Mouse (Mus musculus): Measurements from ENCODE around the gene Stt3b. TPM values are rescaled to one million over a fixed set of nuclear protein-coding genes. Genes with fewer than 3 reads are reported as not detected.

Gene Stt3b
- polyA plus RNA-seq, 1 experiment from 2014 or later, result 94.4 TPM

- H3K4me2 ChIP-seq (ENCODE audit: low read length), result no peak overlapping the region
- no peak overlapping the region for H3K9ac ChIP-seq (ENCODE audit: low read length)
- no peaks in the 10 kb centered on the region for H3K36me3 ChIP-seq (ENCODE audit: control insufficient read depth, insufficient read depth, low read length)
- H3K4me1 ChIP-seq (ENCODE audit: control insufficient read depth in 2 of 2, insufficient read depth in 2 of 2, low read length in 2 of 2), result peaks cover 7 to 25% of the 10 kb centered on the region in 2 experiments
- H3K27ac ChIP-seq (replicated peaks in 1 of 2; ENCODE audit: control insufficient read depth in 1 of 2, insufficient read depth in 1 of 2, low read depth in 2 of 2, low read length in 2 of 2), result no peak overlapping the region
- H3K9me3 ChIP-seq (ENCODE audit: control insufficient read depth, low read length), result no peaks in the 10 kb centered on the region
- no peak overlapping the region for H3K4me3 ChIP-seq (ENCODE audit: control insufficient read depth in 1 of 2, insufficient read depth in 1 of 2, low read depth in 1 of 2, low read length in 2 of 2)
- no peak for ATAC-seq (ENCODE audit: insufficient number of reproducible peaks, insufficient read depth, low FRiP score, low read depth)
- H3K27me3 ChIP-seq (ENCODE audit: control insufficient read depth, insufficient read depth, low read length), result no peaks in the 10 kb centered on the region
- 92% methylated on average over 3 of the region's 3 CpGs for WGBS
Observed at GRCm38 (mm10) chr9:115344930-115345329, 34.7 kb upstream of the Stt3b start.

DNA sequence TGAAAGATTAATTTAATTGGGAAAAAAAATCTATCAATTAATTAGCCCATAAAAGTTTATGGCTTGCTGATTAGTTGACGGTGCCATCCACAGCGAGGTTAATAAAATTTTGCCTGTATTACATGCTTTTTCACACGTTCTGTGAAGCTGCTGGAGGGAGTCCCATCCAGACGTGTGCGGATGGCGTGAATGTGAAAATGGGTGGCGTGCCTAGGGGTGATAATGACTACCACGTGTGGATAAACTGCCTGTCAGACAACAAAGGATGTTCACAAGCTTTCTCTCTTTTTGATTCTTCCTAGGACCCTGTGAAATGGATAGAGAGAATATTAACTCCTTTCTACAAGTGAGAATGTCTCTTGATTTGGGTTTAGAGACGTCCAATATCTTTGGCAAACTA lies 31.4 kb upstream of the Stt3b start:
- H3K27me3 ChIP-seq (ENCODE audit: control insufficient read depth, insufficient read depth, low read length), result no peaks in the 10 kb centered on the region

DNA sequence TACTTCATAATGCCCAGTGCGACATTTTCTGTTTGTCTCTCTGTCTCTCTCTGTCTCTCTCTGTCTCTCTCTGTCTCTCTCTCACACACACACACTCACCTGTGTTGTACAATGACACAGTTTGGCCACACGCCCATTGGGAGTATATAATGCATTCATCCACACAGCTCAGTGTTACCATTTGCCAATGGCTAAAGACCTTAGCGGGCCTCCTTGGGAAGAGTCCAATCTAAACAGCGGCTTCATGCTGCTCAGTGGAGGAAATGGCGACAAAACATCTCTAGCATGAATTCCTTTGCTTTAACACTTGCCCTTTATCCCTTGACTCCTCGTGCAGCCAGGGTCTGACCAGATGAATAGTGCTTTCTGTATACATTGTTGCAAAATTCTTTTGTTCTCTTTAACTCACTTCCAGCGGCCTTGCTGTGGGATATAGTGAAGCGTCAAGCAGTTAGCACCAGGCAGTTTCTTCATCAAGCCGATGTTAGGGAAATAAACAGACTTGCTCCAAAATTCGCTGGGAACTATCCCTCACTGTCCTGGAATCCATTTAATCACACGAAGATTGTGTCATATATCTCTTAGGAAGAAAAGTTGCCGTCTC lies 30.1 kb upstream of the Stt3b start:
- Histone ChIP-seq H3K9me3 (ENCODE audit: control insufficient read depth, low read length) (no peaks in the 10 kb centered on the region), H3K4me2 (ENCODE audit: low read length) (no peak overlapping the region), H3K27ac (replicated peaks in 1 of 2; ENCODE audit: control insufficient read depth in 1 of 2, insufficient read depth in 1 of 2, low read depth in 2 of 2, low read length in 2 of 2) (no peak overlapping the region), H3K9ac (ENCODE audit: low read length) (no peak overlapping the region), H3K36me3 (ENCODE audit: control insufficient read depth, insufficient read depth, low read length) (no peaks in the 10 kb centered on the region), H3K4me1 (ENCODE audit: control insufficient read depth in 2 of 2, insufficient read depth in 2 of 2, low read length in 2 of 2) (peaks cover 0 to 3% of the 10 kb centered on the region in 2 experiments; a peak in 3 of 4 replicates), H3K4me3 (ENCODE audit: control insufficient read depth in 1 of 2, insufficient read depth in 1 of 2, low read depth in 1 of 2, low read length in 2 of 2) (no peak overlapping the region), H3K27me3 (ENCODE audit: control insufficient read depth, insufficient read depth, low read length) (no peaks in the 10 kb centered on the region)
- no peak for ATAC-seq (ENCODE audit: insufficient number of reproducible peaks, insufficient read depth, low FRiP score, low read depth)
- WGBS, result 55% methylated on average over 12 of the region's 12 CpGs

More for the DNA sequence above, 31.4 kb upstream of the Stt3b start:
- no peak overlapping the region for H3K9ac ChIP-seq (ENCODE audit: low read length)
- no peaks in the 10 kb centered on the region for H3K36me3 ChIP-seq (ENCODE audit: control insufficient read depth, insufficient read depth, low read length)
- peaks cover 2 to 3% of the 10 kb centered on the region in 2 experiments for H3K4me1 ChIP-seq (ENCODE audit: control insufficient read depth in 2 of 2, insufficient read depth in 2 of 2, low read length in 2 of 2)
- H3K4me3 ChIP-seq (ENCODE audit: control insufficient read depth in 1 of 2, insufficient read depth in 1 of 2, low read depth in 1 of 2, low read length in 2 of 2), result no peak overlapping the region
- WGBS, result 85% methylated on average over 9 of the region's 9 CpGs
- H3K4me2 ChIP-seq (ENCODE audit: low read length), result no peak overlapping the region
- no peak overlapping the region for H3K27ac ChIP-seq (replicated peaks in 1 of 2; ENCODE audit: control insufficient read depth in 1 of 2, insufficient read depth in 1 of 2, low read depth in 2 of 2, low read length in 2 of 2)
- H3K9me3 ChIP-seq (ENCODE audit: control insufficient read depth, low read length), result no peaks in the 10 kb centered on the region
- ATAC-seq (ENCODE audit: insufficient number of reproducible peaks, insufficient read depth, low FRiP score, low read depth), result no peak

DNA sequence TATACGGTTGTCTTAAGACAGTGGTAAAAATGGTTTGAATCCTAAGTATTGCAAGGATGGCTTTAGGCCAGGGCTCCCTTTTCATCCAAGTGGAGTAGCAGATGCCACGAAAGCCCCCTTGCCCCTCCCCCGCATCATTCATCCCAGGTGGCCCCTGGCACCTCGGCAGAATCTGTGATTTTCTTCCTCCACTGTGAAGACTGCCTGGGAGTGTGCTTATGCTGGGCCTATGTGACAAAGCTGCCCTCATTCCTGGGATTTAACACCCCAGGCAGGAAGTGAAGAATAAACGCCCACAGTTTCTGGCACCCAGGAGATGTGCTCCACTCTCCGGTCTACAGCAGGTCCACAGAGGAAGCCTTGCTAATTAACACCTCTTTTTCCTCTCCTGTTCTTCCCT lies 28.6 kb upstream of the Stt3b start:
- no peak for ATAC-seq (ENCODE audit: insufficient number of reproducible peaks, insufficient read depth, low FRiP score, low read depth)
- Histone ChIP-seq H3K36me3 (ENCODE audit: control insufficient read depth, insufficient read depth, low read length) (no peaks in the 10 kb centered on the region), H3K9me3 (ENCODE audit: control insufficient read depth, low read length) (no peaks in the 10 kb centered on the region), H3K4me2 (ENCODE audit: low read length) (no peak overlapping the region), H3K27me3 (ENCODE audit: control insufficient read depth, insufficient read depth, low read length) (no peaks in the 10 kb centered on the region), H3K27ac (replicated peaks in 1 of 2; ENCODE audit: control insufficient read depth in 1 of 2, insufficient read depth in 1 of 2, low read depth in 2 of 2, low read length in 2 of 2) (no peak overlapping the region), H3K4me1 (ENCODE audit: control insufficient read depth in 2 of 2, insufficient read depth in 2 of 2, low read length in 2 of 2) (peaks cover 0 to 3% of the 10 kb centered on the region in 2 experiments; a peak in 3 of 4 replicates), H3K9ac (ENCODE audit: low read length) (no peak overlapping the region), H3K4me3 (ENCODE audit: control insufficient read depth in 1 of 2, insufficient read depth in 1 of 2, low read depth in 1 of 2, low read length in 2 of 2) (no peak overlapping the region)
- WGBS, result 42% methylated on average over 6 of the region's 6 CpGs

GRCm38 (mm10) chr9:115333016-115333415 lies 22.8 kb upstream of the Stt3b start:
- Histone ChIP-seq H3K36me3 (ENCODE audit: control insufficient read depth, insufficient read depth, low read length) (no peaks in the 10 kb centered on the region), H3K4me3 (ENCODE audit: control insufficient read depth in 1 of 2, insufficient read depth in 1 of 2, low read depth in 1 of 2, low read length in 2 of 2) (no peak overlapping the region), H3K4me1 (ENCODE audit: control insufficient read depth in 2 of 2, insufficient read depth in 2 of 2, low read length in 2 of 2) (0 out of 4 replicates have a peak, but pooled peaks cover 0 to 9% of the 10 kb centered on the region in 2 experiments), H3K4me2 (ENCODE audit: low read length) (no peak overlapping the region), H3K27me3 (ENCODE audit: control insufficient read depth, insufficient read depth, low read length) (no peaks in the 10 kb centered on the region), H3K27ac (replicated peaks in 1 of 2; ENCODE audit: control insufficient read depth in 1 of 2, insufficient read depth in 1 of 2, low read depth in 2 of 2, low read length in 2 of 2) (no peak overlapping the region), H3K9me3 (ENCODE audit: control insufficient read depth, low read length) (no peaks in the 10 kb centered on the region), H3K9ac (ENCODE audit: low read length) (no peak overlapping the region)
- ATAC-seq (ENCODE audit: insufficient number of reproducible peaks, insufficient read depth, low FRiP score, low read depth), result no peak
- 46% methylated on average over 12 of the region's 12 CpGs for WGBS

- WGBS, result 83% methylated on average over 7 of the region's 7 CpGs
- Histone ChIP-seq H3K9me3 (ENCODE audit: control insufficient read depth, low read length) (no peaks in the 10 kb centered on the region), H3K4me3 (ENCODE audit: control insufficient read depth in 1 of 2, insufficient read depth in 1 of 2, low read depth in 1 of 2, low read length in 2 of 2) (no peak overlapping the region), H3K4me2 (ENCODE audit: low read length) (no peak overlapping the region), H3K9ac (ENCODE audit: low read length) (no peak overlapping the region), H3K27ac (replicated peaks in 1 of 2; ENCODE audit: control insufficient read depth in 1 of 2, insufficient read depth in 1 of 2, low read depth in 2 of 2, low read length in 2 of 2) (no peak overlapping the region), H3K36me3 (ENCODE audit: control insufficient read depth, insufficient read depth, low read length) (no peaks in the 10 kb centered on the region), H3K27me3 (ENCODE audit: control insufficient read depth, insufficient read depth, low read length) (no peaks in the 10 kb centered on the region), H3K4me1 (ENCODE audit: control insufficient read depth in 2 of 2, insufficient read depth in 2 of 2, low read length in 2 of 2) (0 out of 4 replicates have a peak, but pooled peaks cover 0 to 9% of the 10 kb centered on the region in 2 experiments)
- no peak for ATAC-seq (ENCODE audit: insufficient number of reproducible peaks, insufficient read depth, low FRiP score, low read depth)
Observed at GRCm38 (mm10) chr9:115332339-115332738, 22.1 kb upstream of the Stt3b start.

- ATAC-seq (ENCODE audit: insufficient number of reproducible peaks, insufficient read depth, low FRiP score, low read depth), result no peak
- WGBS, result 45% methylated on average over 6 of the region's 6 CpGs
Observed at GRCm38 (mm10) chr9:115330861-115331476, 20.7 kb upstream of the Stt3b start.

More at GRCm38 (mm10) chr9:115330861-115331476, 20.7 kb upstream of the Stt3b start:
- H3K36me3 ChIP-seq (ENCODE audit: control insufficient read depth, insufficient read depth, low read length), result no peaks in the 10 kb centered on the region
- H3K27me3 ChIP-seq (ENCODE audit: control insufficient read depth, insufficient read depth, low read length), result no peaks in the 10 kb centered on the region
- 0 out of 4 replicates have a peak, but pooled peaks cover 0 to 9% of the 10 kb centered on the region in 2 experiments for H3K4me1 ChIP-seq (ENCODE audit: control insufficient read depth in 2 of 2, insufficient read depth in 2 of 2, low read length in 2 of 2)
- no peak overlapping the region for H3K9ac ChIP-seq (ENCODE audit: low read length)
- no peak overlapping the region for H3K4me2 ChIP-seq (ENCODE audit: low read length)
- H3K4me3 ChIP-seq (ENCODE audit: control insufficient read depth in 1 of 2, insufficient read depth in 1 of 2, low read depth in 1 of 2, low read length in 2 of 2), result no peak overlapping the region
- H3K9me3 ChIP-seq (ENCODE audit: control insufficient read depth, low read length), result no peaks in the 10 kb centered on the region
- H3K27ac ChIP-seq (replicated peaks in 1 of 2; ENCODE audit: control insufficient read depth in 1 of 2, insufficient read depth in 1 of 2, low read depth in 2 of 2, low read length in 2 of 2), result no peak overlapping the region
